Mouse (Mus musculus) myocyte (in vitro differentiated cells): ENCODE results near the gene Mt3. TPM values are rescaled to one million over a fixed set of nuclear protein-coding genes. Genes with fewer than 3 reads are reported as not detected.

Experiments used
- H3K27me3 ChIP-seq: one replicate; pipeline ENCODE4 v1.6.1; 2011; ENCODE audit not compliant: control insufficient read depth, insufficient read depth, insufficient read length
- H3K36me3 ChIP-seq: one replicate; pipeline ENCODE4 v1.6.1; 2011; ENCODE audit not compliant: control insufficient read depth, insufficient read depth
- H3K4me2 ChIP-seq: one replicate; pipeline ENCODE4 v1.6.1; 2011; ENCODE audit warnings: low read depth, control low read depth
- H3K4me3 ChIP-seq: one replicate; pipeline ENCODE4 v1.5.1; 2011; ENCODE audit warnings: mild to moderate bottlenecking, control low read depth, moderate library complexity
- H3K79me2 ChIP-seq: one replicate; pipeline ENCODE4 v1.6.1; 2011; ENCODE audit not compliant: control insufficient read depth, insufficient read depth
- H3ac ChIP-seq: one replicate; pipeline ENCODE4 v1.6.1; 2011; ENCODE audit not compliant: control insufficient read depth, insufficient read length
- CEBPB ChIP-seq: IDR thresholded peaks from 2 replicates; pipeline ENCODE4 v1.6.1; 2011; ENCODE audit warnings: mild to moderate bottlenecking, moderate library complexity; ENCODE audit not compliant: poor library complexity, insufficient read depth, severe bottlenecking
- E2F4 ChIP-seq: IDR thresholded peaks from one replicate; pipeline ENCODE4 v1.6.1; 2011; ENCODE audit warnings: mild to moderate bottlenecking, control low read depth, moderate library complexity; ENCODE audit not compliant: insufficient read depth
- MAX ChIP-seq: IDR thresholded peaks from one replicate; pipeline ENCODE4 v1.6.1; 2011; ENCODE audit warnings: low read depth, mild to moderate bottlenecking, control low read depth
- MYOD1 ChIP-seq, 3 experiments: IDR thresholded peaks; one replicate each; pipeline ENCODE4 v1.6.1; 2011; ENCODE audit warnings: control low read depth in 2 of 3, low read depth in 2 of 3, mild to moderate bottlenecking in 2 of 3, moderate library complexity in 1 of 3; ENCODE audit not compliant: insufficient read length in 2 of 3, control insufficient read depth in 1 of 3
- MYOG ChIP-seq, 3 experiments: IDR thresholded peaks; one replicate each; pipeline ENCODE4 v1.6.1; 2011; ENCODE audit warnings: control low read depth in 2 of 3, low read depth in 2 of 3, mild to moderate bottlenecking in 2 of 3; ENCODE audit not compliant: insufficient read length in 2 of 3, control insufficient read depth in 1 of 3, insufficient read depth in 1 of 3
- POLR2A ChIP-seq: IDR thresholded peaks from one replicate; pipeline ENCODE4 v1.6.1; 2011; ENCODE audit warnings: low read depth, mild to moderate bottlenecking, control low read depth, moderate library complexity; ENCODE audit not compliant: insufficient read length
- POLR2AphosphoS2 ChIP-seq: IDR thresholded peaks from one replicate; pipeline ENCODE4 v1.6.1; 2011; ENCODE audit warnings: low read depth, control low read depth; ENCODE audit not compliant: insufficient read length
- REST ChIP-seq: IDR thresholded peaks from one replicate; pipeline ENCODE4 v1.6.1; 2011; ENCODE audit warnings: mild to moderate bottlenecking, control low read depth, moderate library complexity; ENCODE audit not compliant: insufficient read depth, insufficient read length
- SRF ChIP-seq: IDR thresholded peaks from one replicate; pipeline ENCODE4 v1.6.1; 2011; ENCODE audit warnings: low read depth; ENCODE audit not compliant: control insufficient read depth, insufficient read length
- TCF12 ChIP-seq: IDR thresholded peaks from one replicate; pipeline ENCODE4 v1.6.1; 2011; ENCODE audit warnings: mild to moderate bottlenecking, control low read depth; ENCODE audit not compliant: poor library complexity, insufficient read depth, severe bottlenecking
- TCF3 ChIP-seq: IDR thresholded peaks from one replicate; pipeline ENCODE4 v1.6.1; 2011; ENCODE audit warnings: low read depth, control low read depth; ENCODE audit not compliant: insufficient read length
- USF1 ChIP-seq: IDR thresholded peaks from one replicate; pipeline ENCODE4 v1.6.1; 2011; ENCODE audit warnings: low read depth, mild to moderate bottlenecking, control low read depth, moderate library complexity
- polyA plus RNA-seq: library from polyadenylated mRNA; unstranded; fragments of >200 nt; fragmentation: generic; extraction: Trizol; gene quantifications from one replicate; pipeline ENCODE4 v1.2.1, GENCODE M21; 2012; ENCODE audit warnings: missing spikeins

The Mt3 gene
- polyA plus RNA-seq, 1 experiment = 0.32 TPM

GRCm38 (mm10) chr8:94189275-94190031, 37.0 kb downstream of the Mt3 start:
- no peak overlapping the region for H3K4me3 ChIP-seq
- H3K79me2 ChIP-seq = no peaks in the 10 kb centered on the region
- no peaks in the 10 kb centered on the region for H3K27me3 ChIP-seq
- TF ChIP-seq REST (no peak), POLR2A (no peak), TCF12 (no peak), USF1 (no peak), MAX (no peak), SRF (no peak), POLR2AphosphoS2 (no peak), MYOG (IDR thresholded peaks at IDR 0.05; ENCODE audit: control insufficient read depth in 1 of 3, insufficient read depth in 1 of 3, insufficient read length in 2 of 3, low read depth in 2 of 3) (no peak), MYOD1 (IDR thresholded peaks at IDR 0.05; ENCODE audit: control insufficient read depth in 1 of 3, insufficient read length in 2 of 3, low read depth in 2 of 3) (no peak), E2F4 (no peak), CEBPB (no peak)
- no peak overlapping the region for H3ac ChIP-seq
- no peak overlapping the region for H3K4me2 ChIP-seq
- no peaks in the 10 kb centered on the region for H3K36me3 ChIP-seq

- TF ChIP-seq USF1 (no peak), TCF3 (no peak), TCF12 (no peak), POLR2AphosphoS2 (no peak), CEBPB (no peak), MYOG (IDR thresholded peaks at IDR 0.05; ENCODE audit: control insufficient read depth in 1 of 3, insufficient read depth in 1 of 3, insufficient read length in 2 of 3, low read depth in 2 of 3) (no peak), POLR2A (no peak)
- Histone ChIP-seq H3K79me2 (no peaks in the 10 kb centered on the region), H3K27me3 (no peaks in the 10 kb centered on the region), H3ac (no peak overlapping the region), H3K4me2 (no peak overlapping the region), H3K4me3 (no peak overlapping the region), H3K36me3 (no peaks in the 10 kb centered on the region)
Observed at GRCm38 (mm10) chr8:94191101-94191691, 38.8 kb downstream of the Mt3 start.

GRCm38 (mm10) chr8:94192926-94193325, 40.5 kb downstream of the Mt3 start:
- H3K79me2 ChIP-seq = no peaks in the 10 kb centered on the region
- TF ChIP-seq POLR2A = no peak
- no peak for TF ChIP-seq TCF12
- no peak for TF ChIP-seq MYOG (IDR thresholded peaks at IDR 0.05; ENCODE audit: control insufficient read depth in 1 of 3, insufficient read depth in 1 of 3, insufficient read length in 2 of 3, low read depth in 2 of 3)
- no peak overlapping the region for H3K4me2 ChIP-seq
- H3K36me3 ChIP-seq = no peaks in the 10 kb centered on the region
- H3K4me3 ChIP-seq = no peak overlapping the region
- H3K27me3 ChIP-seq = no peaks in the 10 kb centered on the region
- H3ac ChIP-seq = no peak overlapping the region

GRCm38 (mm10) chr8:94194591-94195223, 42.3 kb downstream of the Mt3 start:
- no peaks in the 10 kb centered on the region for H3K79me2 ChIP-seq
- TF ChIP-seq TCF3 (no peak), CEBPB (peak; percentile 73)

GRCm38 (mm10) chr8:94199202-94199869, 46.9 kb downstream of the Mt3 start:
- TF ChIP-seq POLR2A (no peak), MYOG (IDR thresholded peaks at IDR 0.05; ENCODE audit: control insufficient read depth in 1 of 3, insufficient read depth in 1 of 3, insufficient read length in 2 of 3, low read depth in 2 of 3) (no peak), CEBPB (no peak), USF1 (no peak), REST (no peak), MAX (no peak), TCF12 (no peak), SRF (no peak), POLR2AphosphoS2 (no peak), E2F4 (no peak), MYOD1 (IDR thresholded peaks at IDR 0.05; ENCODE audit: control insufficient read depth in 1 of 3, insufficient read length in 2 of 3, low read depth in 2 of 3) (no peak), TCF3 (no peak)
- Histone ChIP-seq H3K36me3 (no peaks in the 10 kb centered on the region), H3K79me2 (no peaks in the 10 kb centered on the region), H3K4me2 (peak overlapping the region; percentile 58), H3ac (no peak overlapping the region), H3K27me3 (no peaks in the 10 kb centered on the region), H3K4me3 (no peak overlapping the region)

More at GRCm38 (mm10) chr8:94194591-94195223, 42.3 kb downstream of the Mt3 start:
- Histone ChIP-seq H3ac (no peak overlapping the region), H3K4me3 (no peak overlapping the region), H3K36me3 (no peaks in the 10 kb centered on the region), H3K4me2 (peak overlapping the region; percentile 24), H3K27me3 (no peaks in the 10 kb centered on the region)
